Mouse (Mus musculus) stomach, embryonic 15.5 days (tissue): Measurements from ENCODE around the gene Scg5. TPM values are rescaled to one million over a fixed set of nuclear protein-coding genes. Genes with fewer than 3 reads are reported as not detected.

ENCODE experiments used
- ATAC-seq: fragments of 200-750 bp; cut with Nextera tagmentation; 2 replicates; pipeline ENCODE4 v1.8.0; 2017; ENCODE audit warnings: low read depth, moderate number of reproducible peaks, moderate TSS enrichment; ENCODE audit not compliant: insufficient read depth, low FRiP score
- H3K27ac ChIP-seq: fragments of 300-500 bp; sonication (generic); 2 replicates; pipeline ENCODE4 v1.5.1; 2015; ENCODE audit warnings: mild to moderate bottlenecking, inconsistent platforms
- H3K27me3 ChIP-seq: fragments of 300-500 bp; sonication (generic); replicated peaks from 2 replicates; pipeline ENCODE4 v1.6.1; 2015; ENCODE audit warnings: inconsistent platforms
- H3K36me3 ChIP-seq: fragments of 300-500 bp; sonication (generic); 2 replicates; pipeline ENCODE4 v1.6.1; 2015; ENCODE audit warnings: inconsistent platforms
- H3K4me1 ChIP-seq: fragments of 300-500 bp; sonication (generic); 2 replicates; pipeline ENCODE4 v1.6.1; 2015; ENCODE audit warnings: inconsistent platforms
- H3K4me2 ChIP-seq: fragments of 300-500 bp; sonication (generic); 2 replicates; pipeline ENCODE4 v1.6.1; 2015; ENCODE audit warnings: mild to moderate bottlenecking, inconsistent platforms
- H3K4me3 ChIP-seq: fragments of 300-500 bp; sonication (generic); replicated peaks from 2 replicates; pipeline ENCODE4 v1.5.1; 2015; ENCODE audit warnings: inconsistent platforms
- H3K9ac ChIP-seq: fragments of 300-500 bp; sonication (generic); 2 replicates; pipeline ENCODE4 v1.6.1; 2015; ENCODE audit warnings: inconsistent platforms
- H3K9me3 ChIP-seq: fragments of 300-500 bp; sonication (generic); 2 replicates; pipeline ENCODE4 v1.6.1; 2016; ENCODE audit warnings: inconsistent platforms
- WGBS: fragments of 180-500 bp; shearing (Covaris S2); methylation state at CpG from one replicate; pipeline ENCODE4 v1.1.7; 2015; 5-methylcytosine and 5-hydroxymethylcytosine counted together
- polyA plus RNA-seq: library from polyadenylated mRNA; unstranded; fragments of >200 nt; fragmentation: Nextera tagmentation; extraction: Ambion mirVana; gene quantifications from 2 replicates; pipeline ENCODE4 v1.2.1, GENCODE M21; 2015

Gene Scg5
- polyA plus RNA-seq, 1 experiment from 2014 or later: 12.4 TPM

- 81% methylated on average over 8 of the region's 8 CpGs for WGBS
- H3K9ac ChIP-seq: no peak overlapping the region
- H3K27me3 ChIP-seq: no peaks in the 10 kb centered on the region
Observed at GRCm38 (mm10) chr2:113768541-113769303, 60.2 kb downstream of the Scg5 start.

GRCm38 (mm10) chr2:113765885-113766284 lies 63.0 kb downstream of the Scg5 start:
- ATAC-seq: no peak
- Histone ChIP-seq H3K36me3 (no peaks in the 10 kb centered on the region), H3K9me3 (no peaks in the 10 kb centered on the region), H3K4me1 (no peaks in the 10 kb centered on the region), H3K9ac (no peak overlapping the region), H3K4me2 (no peak overlapping the region), H3K4me3 (no peak overlapping the region), H3K27ac (no peak overlapping the region), H3K27me3 (no peaks in the 10 kb centered on the region)
- 56% methylated on average over 1 of the region's 1 CpGs for WGBS

More at GRCm38 (mm10) chr2:113768541-113769303, 60.2 kb downstream of the Scg5 start:
- Histone ChIP-seq H3K36me3 (no peaks in the 10 kb centered on the region), H3K9me3 (no peaks in the 10 kb centered on the region), H3K4me3 (no peak overlapping the region), H3K4me1 (no peaks in the 10 kb centered on the region), H3K4me2 (no peak overlapping the region), H3K27ac (no peak overlapping the region)
- ATAC-seq: no peak

GRCm38 (mm10) chr2:113764968-113765367 lies 64.0 kb downstream of the Scg5 start:
- 81% methylated on average over 5 of the region's 5 CpGs for WGBS
- H3K27ac ChIP-seq: no peak overlapping the region
- H3K27me3 ChIP-seq: 0 out of 2 replicates have a peak, but pooled peaks cover 5% of the 10 kb centered on the region
- H3K4me3 ChIP-seq: no peak overlapping the region
- no peak overlapping the region for H3K4me2 ChIP-seq
- ATAC-seq: no peak
- no peaks in the 10 kb centered on the region for H3K36me3 ChIP-seq
- H3K4me1 ChIP-seq: no peaks in the 10 kb centered on the region
- no peaks in the 10 kb centered on the region for H3K9me3 ChIP-seq
- no peak overlapping the region for H3K9ac ChIP-seq

GRCm38 (mm10) chr2:113758311-113759161 lies 70.4 kb downstream of the Scg5 start, which contains the start of gene Grem1:
Grem1 (minus strand) TSS chr2:113758646.
- H3K27me3 ChIP-seq: peaks cover 36% of the 10 kb centered on the region
- H3K27ac ChIP-seq: no peak within 1 kb of the TSS
- peak within 1 kb of the TSS; percentile 88 for H3K4me2 ChIP-seq
- no peaks in the 10 kb centered on the region for H3K36me3 ChIP-seq
- no peaks in the 10 kb centered on the region for H3K9me3 ChIP-seq
- H3K4me3 ChIP-seq: peak within 1 kb of the TSS; percentile 49
- H3K4me1 ChIP-seq: peaks cover 19% of the 10 kb centered on the region
- no peak; the same call in none of the 2 replicates for ATAC-seq
- H3K9ac ChIP-seq: no peak within 1 kb of the TSS; the same call in 1 of the 2 replicates
- WGBS: under 1% methylated on average over 64 of the region's 64 CpGs

GRCm38 (mm10) chr2:113757525-113758310 lies 71.2 kb downstream of the Scg5 start:
- Histone ChIP-seq H3K9me3 (no peaks in the 10 kb centered on the region), H3K4me2 (peak overlapping the region; percentile 88), H3K4me3 (peak overlapping the region; percentile 49), H3K27me3 (peaks cover 36% of the 10 kb centered on the region), H3K4me1 (peaks cover 19% of the 10 kb centered on the region), H3K9ac (no peak overlapping the region; the same call in 1 of the 2 replicates), H3K36me3 (no peaks in the 10 kb centered on the region), H3K27ac (no peak overlapping the region)
- WGBS: under 1% methylated on average over 47 of the region's 47 CpGs
- ATAC-seq: 0 out of 2 replicates have a peak, but pooled peaks have one; percentile 14

- Histone ChIP-seq H3K4me2 (peak overlapping the region; percentile 88), H3K9ac (no peak overlapping the region), H3K4me3 (peak overlapping the region; percentile 49), H3K4me1 (peaks cover 19% of the 10 kb centered on the region), H3K36me3 (no peaks in the 10 kb centered on the region), H3K27ac (no peak overlapping the region), H3K27me3 (peaks cover 36% of the 10 kb centered on the region), H3K9me3 (no peaks in the 10 kb centered on the region)
- 3% methylated on average over 12 of the region's 12 CpGs for WGBS
- ATAC-seq: no peak
Observed at GRCm38 (mm10) chr2:113756924-113757524, 71.9 kb downstream of the Scg5 start.

GRCm38 (mm10) chr2:113749721-113750120 lies 79.2 kb downstream of the Scg5 start:
- H3K36me3 ChIP-seq: no peaks in the 10 kb centered on the region
- no peak overlapping the region for H3K27ac ChIP-seq
- no peak overlapping the region for H3K4me3 ChIP-seq
- no peak overlapping the region for H3K4me2 ChIP-seq
- no peak for ATAC-seq
- H3K9me3 ChIP-seq: no peaks in the 10 kb centered on the region
- no peak overlapping the region for H3K9ac ChIP-seq
- 70% methylated on average over 12 of the region's 12 CpGs for WGBS
- H3K27me3 ChIP-seq: no peaks in the 10 kb centered on the region
- H3K4me1 ChIP-seq: no peaks in the 10 kb centered on the region

- 90% methylated on average over 9 of the region's 9 CpGs for WGBS
Observed at GRCm38 (mm10) chr2:113749309-113749708, 79.6 kb downstream of the Scg5 start.

GRCm38 (mm10) chr2:113728581-113728980 lies 100.3 kb downstream of the Scg5 start:
- Histone ChIP-seq H3K4me1 (no peaks in the 10 kb centered on the region), H3K36me3 (no peaks in the 10 kb centered on the region), H3K27ac (no peak overlapping the region), H3K9ac (no peak overlapping the region), H3K4me2 (no peak overlapping the region), H3K4me3 (no peak overlapping the region), H3K9me3 (no peaks in the 10 kb centered on the region), H3K27me3 (no peaks in the 10 kb centered on the region)
- no peak for ATAC-seq
- 83% methylated on average over 3 of the region's 3 CpGs for WGBS

More at GRCm38 (mm10) chr2:113749309-113749708, 79.6 kb downstream of the Scg5 start:
- Histone ChIP-seq H3K4me3 (no peak overlapping the region), H3K27me3 (no peaks in the 10 kb centered on the region), H3K4me1 (no peaks in the 10 kb centered on the region), H3K9me3 (no peaks in the 10 kb centered on the region), H3K27ac (no peak overlapping the region), H3K4me2 (no peak overlapping the region), H3K36me3 (no peaks in the 10 kb centered on the region), H3K9ac (no peak overlapping the region)
- no peak for ATAC-seq
